Mouse (Mus musculus) telencephalon, adult 2 months (tissue): ENCODE data around the gene Gpc5.

Experiments used
- DNase-seq: peaks from one replicate; pipeline ENCODE4 v3.0.0-alpha.2; 2011; ENCODE audit warnings: low read depth, low spot score

The Gpc5 gene

GRCm38 (mm10) chr14:115365320-115365935 lies 273.4 kb downstream of the Gpc5 start:
- DNase-seq, result no peak

- no peak for DNase-seq
These were observed 277.7 kb downstream of the Gpc5 start for GRCm38 (mm10) chr14:115369611-115370167.

- no peak for DNase-seq
These were observed 279.1 kb downstream of the Gpc5 start for GRCm38 (mm10) chr14:115371131-115371530.

- no peak for DNase-seq
These were observed 299.8 kb downstream of the Gpc5 start for GRCm38 (mm10) chr14:115391831-115392230.

GRCm38 (mm10) chr14:115392894-115393524 lies 301.0 kb downstream of the Gpc5 start:
- peak; percentile 58 for DNase-seq

- DNase-seq, result no peak
These were observed 314.6 kb downstream of the Gpc5 start for GRCm38 (mm10) chr14:115406596-115406995.

GRCm38 (mm10) chr14:115407309-115407930 lies 315.4 kb downstream of the Gpc5 start:
- DNase-seq, result no peak

- DNase-seq, result no peak
These were observed 318.9 kb downstream of the Gpc5 start for GRCm38 (mm10) chr14:115410881-115411280.

GRCm38 (mm10) chr14:115411513-115412174 lies 319.6 kb downstream of the Gpc5 start:
- no peak for DNase-seq

- DNase-seq, result no peak
These were observed 320.8 kb downstream of the Gpc5 start for GRCm38 (mm10) chr14:115412821-115413220.

GRCm38 (mm10) chr14:115413429-115413828 lies 321.4 kb downstream of the Gpc5 start:
- no peak for DNase-seq

GRCm38 (mm10) chr14:115414545-115414944 lies 322.5 kb downstream of the Gpc5 start:
- no peak for DNase-seq

- DNase-seq, result no peak
These were observed 340.0 kb downstream of the Gpc5 start for GRCm38 (mm10) chr14:115431967-115432366.

- DNase-seq, result no peak
These were observed 340.4 kb downstream of the Gpc5 start for GRCm38 (mm10) chr14:115432368-115432767.

GRCm38 (mm10) chr14:115436617-115437016 lies 344.6 kb downstream of the Gpc5 start:
- no peak for DNase-seq

GRCm38 (mm10) chr14:115444789-115445770 lies 353.1 kb downstream of the Gpc5 start:
- DNase-seq, result no peak

- no peak for DNase-seq
These were observed 358.9 kb downstream of the Gpc5 start for GRCm38 (mm10) chr14:115450938-115451337.

GRCm38 (mm10) chr14:115467960-115468359 lies 375.9 kb downstream of the Gpc5 start:
- DNase-seq, result no peak

GRCm38 (mm10) chr14:115475234-115475633 lies 383.2 kb downstream of the Gpc5 start:
- DNase-seq, result no peak

- DNase-seq, result no peak
These were observed 385.3 kb downstream of the Gpc5 start for GRCm38 (mm10) chr14:115477360-115477759.

GRCm38 (mm10) chr14:115485090-115485489 lies 393.1 kb downstream of the Gpc5 start:
- DNase-seq, result no peak
